Mouse (Mus musculus): ENCODE data around the gene Olfr656.

Gene Olfr656

DNA sequence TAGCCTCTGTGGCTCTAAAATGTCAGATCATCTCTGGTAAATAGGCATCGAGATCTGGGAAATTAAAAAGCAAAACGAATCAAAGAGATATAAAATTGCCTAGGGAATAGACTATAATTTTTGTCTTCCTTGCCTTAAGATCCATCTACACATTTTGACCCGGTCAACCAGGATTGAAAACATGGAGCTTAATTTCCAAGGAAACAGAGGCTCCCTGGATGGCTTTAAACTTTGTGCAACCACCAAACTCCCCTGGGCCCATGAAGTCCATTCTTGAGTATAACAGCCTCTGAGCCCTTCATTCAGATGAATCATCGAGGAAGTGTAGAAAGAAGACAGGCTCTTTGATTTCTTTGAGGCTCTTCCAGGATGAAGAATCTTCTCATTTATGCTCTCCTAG is at the start of gene Olfr656:
TSS of gene Olfr656 (plus strand) at position 301 of the 400 bp plus-strand sequence.
- WGBS = 78% methylated on average over 4 of the region's 4 CpGs

GRCm38 (mm10) chr7:104577014-104577413 is 36.7 kb upstream of the Olfr656 start, which contains the start of gene Olfr653:
Olfr653 (plus strand) TSS chr7:104577314.
- WGBS = 79% methylated on average over 2 of the region's 2 CpGs

- WGBS = 97% methylated on average over 4 of the region's 4 CpGs
Measured at GRCm38 (mm10) chr7:104580846-104581245, 32.9 kb upstream of the Olfr656 start.

DNA sequence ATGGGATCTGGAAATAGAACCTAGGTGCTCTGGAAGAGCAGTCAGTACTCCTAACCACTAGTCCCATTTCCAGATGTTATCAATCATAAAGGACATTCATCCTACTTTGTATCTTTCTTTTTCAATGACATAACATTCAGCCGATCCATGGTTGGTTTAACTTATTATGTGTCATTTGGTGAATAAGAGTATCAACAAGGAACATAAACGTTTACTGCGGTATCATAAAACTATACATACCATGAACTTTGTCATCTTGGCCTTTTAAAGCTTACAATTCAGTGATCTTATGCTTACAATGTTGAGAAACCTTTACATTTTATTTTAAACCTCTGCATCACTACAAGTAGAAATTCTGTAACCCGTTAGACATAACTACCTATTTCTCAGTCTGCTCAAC is 32.3 kb upstream of the Olfr656 start:
- WGBS = 91% methylated on average over 4 of the region's 4 CpGs

DNA sequence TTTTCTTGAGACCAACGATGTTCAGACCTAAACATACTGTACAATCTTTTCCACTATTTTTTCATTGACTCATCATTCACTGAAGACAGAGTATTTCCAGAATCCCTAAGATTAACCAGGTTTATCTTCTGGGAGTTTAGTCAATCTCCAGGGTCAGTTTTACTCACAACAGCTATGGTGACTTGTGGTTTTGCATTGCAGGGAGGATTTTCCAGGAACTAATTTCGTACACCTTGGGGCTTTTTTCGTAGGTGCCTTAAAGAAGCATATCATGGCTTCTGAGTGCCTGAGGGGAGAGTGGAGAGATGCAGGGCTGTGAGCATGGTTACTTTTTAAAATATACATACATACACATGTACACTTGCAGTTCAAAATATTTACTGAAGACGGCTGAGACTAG is 27.0 kb upstream of the Olfr656 start, which contains the start of gene Olfr654:
TSS of gene Olfr654 (plus strand) at position 301 of the 400 bp plus-strand sequence.
- WGBS = 83% methylated on average over 4 of the region's 4 CpGs

- 84% methylated on average over 5 of the region's 5 CpGs for WGBS
Measured at GRCm38 (mm10) chr7:104588274-104588673, 25.5 kb upstream of the Olfr656 start.

DNA sequence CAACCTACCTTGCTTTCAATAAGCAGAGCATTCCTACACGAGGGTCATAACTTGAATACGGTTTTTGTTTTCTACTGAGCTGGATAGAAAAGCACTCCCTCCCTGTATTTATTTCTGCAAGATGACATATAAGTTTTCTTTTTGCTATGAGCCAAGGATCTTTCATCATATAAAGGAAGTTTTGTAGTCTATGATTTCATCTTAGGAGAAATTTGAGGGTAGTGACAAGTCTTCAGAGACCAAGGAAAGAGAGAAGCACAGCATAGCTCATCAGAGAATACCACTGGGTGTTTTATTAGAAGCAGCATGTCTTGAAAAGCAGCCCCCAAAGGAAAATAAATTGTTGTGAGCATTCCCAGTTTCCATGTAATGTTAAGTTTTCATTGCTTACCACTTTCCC is 12.1 kb upstream of the Olfr656 start, which contains the start of gene Olfr655:
TSS of gene Olfr655 (minus strand) at position 101 of the 400 bp plus-strand sequence.
- 82% methylated on average over 2 of the region's 2 CpGs for WGBS

DNA sequence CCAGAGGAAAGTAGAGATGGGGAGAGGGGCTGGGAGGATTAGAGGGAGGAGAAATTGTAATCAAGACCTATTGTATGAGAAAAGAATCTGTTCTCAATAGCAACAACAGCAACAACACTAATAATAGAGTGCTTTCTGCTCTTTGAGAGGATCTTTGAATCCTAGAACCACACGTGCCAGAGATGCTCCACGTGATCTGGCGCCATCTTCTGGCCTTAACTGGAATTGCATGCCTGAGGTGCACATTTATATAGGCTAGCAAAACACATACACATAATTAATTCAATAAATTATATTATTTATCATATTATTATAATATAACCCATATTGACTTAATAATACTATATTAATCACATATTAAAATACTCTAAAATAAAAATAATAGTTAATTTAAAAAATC is 10.6 kb upstream of the Olfr656 start:
- WGBS = 4% methylated on average over 3 of the region's 3 CpGs

GRCm38 (mm10) chr7:104624494-104624893 is 10.7 kb downstream of the Olfr656 start, which contains the start of gene Olfr657:
Olfr657 (plus strand) TSS chr7:104624794.

DNA sequence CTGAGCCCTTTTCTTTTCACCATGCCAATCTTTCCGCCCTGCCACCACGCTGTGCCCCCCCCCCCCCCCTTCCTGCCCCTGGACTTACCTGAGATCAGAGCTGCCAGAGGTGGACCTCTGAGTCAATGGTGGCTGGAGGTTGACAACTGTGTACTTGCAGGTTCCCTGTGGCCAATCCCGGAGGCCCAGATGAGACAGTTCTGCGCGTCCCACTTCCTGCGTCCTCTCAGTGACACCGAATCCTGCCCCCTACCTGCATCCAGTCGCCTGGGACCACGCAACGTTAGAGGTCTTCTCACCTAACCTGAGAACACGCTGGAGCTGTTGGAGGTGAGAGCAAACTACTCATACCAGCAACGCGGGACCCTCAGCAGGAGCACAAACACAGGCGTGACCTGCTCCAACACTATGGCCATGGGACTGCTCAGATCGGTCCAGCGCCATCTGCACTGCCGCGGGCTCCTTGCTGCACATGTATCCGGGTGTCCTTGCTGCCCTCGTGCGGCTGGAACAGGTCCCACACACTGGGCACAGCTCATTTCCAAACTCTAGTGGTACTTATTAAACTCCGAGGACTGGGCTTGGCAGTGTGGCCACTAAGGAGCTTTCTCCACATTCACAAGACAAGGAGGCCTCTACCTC is 33.2 kb downstream of the Olfr656 start, which contains the start of gene Olfr658:
TSS of gene Olfr658 (minus strand) at position 465 of the 642 bp plus-strand sequence.
- WGBS = 26% methylated on average over 22 of the region's 22 CpGs

- 90% methylated on average over 3 of the region's 3 CpGs for WGBS
Measured at GRCm38 (mm10) chr7:104666453-104666852, 52.7 kb downstream of the Olfr656 start, which contains the start of gene Olfr659. Olfr659 (plus strand) TSS chr7:104666753.

All from cerebral cortex, adult 2 months (tissue).